Mouse (Mus musculus) lung, postnatal 36 days (tissue): ENCODE data around the gene Tut4.

Experiments
- DNase-seq: peaks from one replicate; pipeline ENCODE4 v3.0.0; 2022; ENCODE audit warnings: mixed read lengths

The Tut4 gene

DNA sequence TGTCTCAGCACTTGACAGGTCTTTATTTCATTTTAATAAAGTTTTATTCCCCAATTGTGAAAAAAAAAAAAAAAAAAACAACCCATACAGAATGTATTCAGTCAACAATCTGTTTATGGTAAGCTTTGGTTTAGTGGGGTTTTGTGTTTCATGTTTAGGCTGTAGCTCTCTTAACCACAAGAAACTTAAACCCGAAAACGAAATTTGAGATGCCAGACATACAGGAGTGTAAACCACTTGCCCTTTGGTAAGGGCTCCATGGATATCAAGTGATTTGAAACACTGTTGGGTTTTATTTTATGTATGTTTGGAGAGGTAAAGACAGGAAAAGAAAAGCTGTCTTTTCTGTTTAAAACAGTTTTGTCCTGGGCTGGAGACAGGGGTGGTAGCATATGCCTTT is 80.5 kb downstream of the Tut4 start:
- no peak for DNase-seq

DNA sequence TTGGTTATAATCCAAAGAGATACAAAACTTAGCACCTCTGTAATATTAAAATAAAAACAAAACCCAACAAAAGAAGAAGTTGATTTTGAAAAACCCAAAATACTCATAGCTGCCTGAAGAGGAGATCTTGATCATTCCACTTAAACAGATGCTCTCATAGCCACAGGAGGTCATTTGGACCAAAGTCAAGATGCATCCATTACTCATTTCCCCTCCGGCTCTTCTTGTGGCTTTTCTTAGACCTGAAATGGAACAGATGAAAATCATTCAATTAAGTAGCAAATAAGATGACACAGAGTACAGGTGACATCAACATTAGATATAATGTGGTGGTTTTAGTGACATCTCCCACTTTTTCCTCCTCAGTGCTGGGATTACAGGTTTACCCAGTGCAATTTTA is 105.8 kb downstream of the Tut4 start:
- DNase-seq, result no peak

DNA sequence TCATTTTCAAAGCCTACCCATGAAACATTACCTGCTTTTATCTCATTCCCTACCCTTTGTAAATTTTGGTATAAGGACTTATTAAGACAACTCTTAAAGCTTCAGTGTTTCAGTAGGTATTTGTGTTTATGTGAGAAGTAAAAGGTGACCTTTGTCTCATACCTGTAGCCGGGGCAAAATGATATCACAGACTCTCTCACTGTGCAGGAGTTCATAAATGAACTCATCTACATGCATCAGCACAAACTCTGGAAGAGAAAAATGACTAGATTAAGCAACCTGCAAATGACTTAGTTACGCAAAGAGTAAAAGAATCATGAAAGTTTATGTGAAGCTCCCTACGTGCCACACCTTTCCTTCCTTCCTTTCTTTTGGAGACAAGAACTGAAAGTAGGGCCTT is 113.4 kb downstream of the Tut4 start:
- no peak for DNase-seq

GRCm38 (mm10) chr4:108578840-108579742 is 119.9 kb downstream of the Tut4 start, which contains the start of the genes Prpf38a and Orc1:
Gene Prpf38a (minus strand): TSS chr4:108579336.
Gene Orc1 (plus strand): TSS chr4:108579423.
- peak; percentile 98 for DNase-seq

GRCm38 (mm10) chr4:108579743-108580411 is 120.7 kb downstream of the Tut4 start:
- no peak for DNase-seq

GRCm38 (mm10) chr4:108593376-108593775 is 134.2 kb downstream of the Tut4 start:
- no peak for DNase-seq

GRCm38 (mm10) chr4:108595785-108596184 is 136.6 kb downstream of the Tut4 start:
- DNase-seq, result no peak

- no peak for DNase-seq
Measured at GRCm38 (mm10) chr4:108598306-108598705, 139.1 kb downstream of the Tut4 start.

DNA sequence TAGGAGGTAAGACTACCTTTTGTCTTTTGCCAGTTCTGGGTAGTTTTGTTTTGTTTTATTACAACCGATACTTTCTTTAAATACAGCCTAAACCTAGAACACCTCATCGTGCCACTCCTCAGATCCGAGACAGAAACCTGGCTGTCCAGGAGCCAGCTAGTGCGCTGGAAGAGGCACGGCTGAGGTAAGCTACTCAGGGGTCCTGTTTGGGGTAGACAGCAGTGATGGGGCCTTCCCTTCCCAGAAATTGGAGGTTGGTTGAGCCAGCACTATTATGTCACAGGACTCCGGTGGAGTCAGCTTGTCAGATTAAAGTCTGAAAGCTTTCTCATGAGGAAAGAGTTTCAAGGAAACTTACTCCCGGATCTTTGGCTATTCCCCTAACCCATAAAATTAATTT is 142.6 kb downstream of the Tut4 start:
- DNase-seq, result no peak

DNA sequence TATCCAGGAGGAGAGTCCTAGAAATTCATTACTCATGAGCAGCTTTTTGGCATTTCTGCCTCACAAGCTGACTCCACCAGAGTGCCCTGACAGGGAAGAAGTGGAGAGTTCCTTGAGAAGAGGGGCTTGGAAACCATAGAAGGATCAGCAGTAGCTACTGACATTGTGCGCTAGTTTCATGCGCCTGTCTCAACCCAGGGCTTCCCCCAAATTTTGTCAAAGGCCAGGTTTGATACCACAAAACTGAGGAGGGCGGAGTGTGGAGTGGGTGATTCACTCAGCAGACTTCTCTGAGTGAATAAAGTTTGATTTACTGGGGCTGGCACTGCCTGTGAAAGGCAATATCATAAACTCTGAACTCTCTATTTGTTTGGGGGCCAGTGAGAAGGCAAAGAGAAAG is 149.4 kb downstream of the Tut4 start:
- no peak for DNase-seq
